Mouse (Mus musculus): ENCODE results near the gene Retsat. TPM values are rescaled to one million over a fixed set of nuclear protein-coding genes. Genes with fewer than 3 reads are reported as not detected.

Gene Retsat
- polyA plus RNA-seq, 1 experiment from 2014 or later: 54.1 TPM

DNA sequence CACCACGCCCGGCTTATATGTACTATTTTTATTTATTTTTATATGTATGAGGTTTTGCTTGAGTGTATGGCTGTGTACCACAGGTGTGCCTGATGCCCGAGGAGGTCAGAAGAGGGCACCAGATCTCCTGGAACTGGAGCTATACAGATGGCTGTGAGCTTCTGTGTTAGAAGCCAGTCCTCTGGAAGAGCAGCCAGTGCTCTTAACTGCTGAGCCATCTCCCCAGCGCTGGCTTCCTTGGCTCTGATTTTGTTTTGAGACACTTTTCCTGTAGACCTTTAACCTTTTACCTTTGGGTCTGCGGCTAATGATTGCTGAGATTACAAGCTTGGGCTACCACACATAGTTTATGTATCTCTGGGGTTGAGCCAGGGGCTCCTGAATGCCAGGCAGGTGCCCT lies 30.8 kb upstream of the Retsat start:
- Histone ChIP-seq H3K27me3 (ENCODE audit: control insufficient read depth, insufficient read depth, low read length) (no peaks in the 10 kb centered on the region), H3K4me1 (replicated peaks; ENCODE audit: control insufficient read depth, insufficient read depth) (no peaks in the 10 kb centered on the region), H3K4me2 (replicated peaks; ENCODE audit: low read depth) (no peak overlapping the region), H3K9me3 (ENCODE audit: control insufficient read depth, low read length) (no peaks in the 10 kb centered on the region), H3K9ac (ENCODE audit: low read length) (no peak overlapping the region), H3K27ac (replicated peaks) (no peak overlapping the region), H3K4me3 (ENCODE audit: low read depth, low read length) (no peak overlapping the region), H3K36me3 (ENCODE audit: control insufficient read depth, insufficient read depth, low read length) (peaks cover 6% of the 10 kb centered on the region; the same call in 1 of the 2 replicates)
- peak; percentile 33 for TF ChIP-seq CTCF (IDR thresholded peaks at IDR 0.05; ENCODE audit: low read depth)
- TF ChIP-seq EP300 (optimal IDR thresholded peaks at IDR 0.05): no peak
- no peak for DNase-seq (ENCODE audit: low spot score)
- WGBS: 77% methylated on average over 5 of the region's 5 CpGs
- no peak for ATAC-seq (ENCODE audit: low FRiP score, low TSS enrichment)

DNA sequence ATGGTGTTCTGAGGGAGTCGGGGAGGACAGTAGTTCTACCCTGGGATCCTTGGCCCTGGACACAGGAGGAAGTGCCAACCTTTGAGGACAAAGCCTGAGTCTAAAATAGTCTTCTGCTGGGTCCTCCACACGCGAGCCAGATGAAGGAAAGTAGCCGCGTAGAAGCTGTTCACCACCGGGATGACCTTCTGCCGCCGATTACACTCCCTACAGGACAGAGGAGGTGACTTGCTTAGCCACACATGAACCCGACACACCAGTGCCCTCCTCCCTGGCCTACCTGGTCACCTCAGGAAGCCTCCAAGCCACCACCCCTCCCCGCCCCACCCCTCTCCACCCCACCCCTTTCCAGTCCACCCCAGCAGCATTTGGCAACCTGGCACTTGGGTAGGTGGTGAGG lies 29.5 kb upstream of the Retsat start:
- H3K4me1 ChIP-seq (replicated peaks; ENCODE audit: control insufficient read depth, insufficient read depth): no peaks in the 10 kb centered on the region
- peaks cover 4% of the 10 kb centered on the region; the same call in 1 of the 2 replicates for H3K36me3 ChIP-seq (ENCODE audit: control insufficient read depth, insufficient read depth, low read length)
- TF ChIP-seq CTCF (IDR thresholded peaks at IDR 0.05; ENCODE audit: low read depth): no peak
- TF ChIP-seq EP300 (optimal IDR thresholded peaks at IDR 0.05): no peak
- 83% methylated on average over 10 of the region's 10 CpGs for WGBS
- no peak overlapping the region for H3K9ac ChIP-seq (ENCODE audit: low read length)
- no peaks in the 10 kb centered on the region for H3K27me3 ChIP-seq (ENCODE audit: control insufficient read depth, insufficient read depth, low read length)
- no peak overlapping the region for H3K27ac ChIP-seq (replicated peaks)
- no peaks in the 10 kb centered on the region for H3K9me3 ChIP-seq (ENCODE audit: control insufficient read depth, low read length)
- ATAC-seq (ENCODE audit: low FRiP score, low TSS enrichment): no peak
- DNase-seq (ENCODE audit: low spot score): no peak
- no peak overlapping the region for H3K4me2 ChIP-seq (replicated peaks; ENCODE audit: low read depth)
- H3K4me3 ChIP-seq (ENCODE audit: low read depth, low read length): no peak overlapping the region

DNA sequence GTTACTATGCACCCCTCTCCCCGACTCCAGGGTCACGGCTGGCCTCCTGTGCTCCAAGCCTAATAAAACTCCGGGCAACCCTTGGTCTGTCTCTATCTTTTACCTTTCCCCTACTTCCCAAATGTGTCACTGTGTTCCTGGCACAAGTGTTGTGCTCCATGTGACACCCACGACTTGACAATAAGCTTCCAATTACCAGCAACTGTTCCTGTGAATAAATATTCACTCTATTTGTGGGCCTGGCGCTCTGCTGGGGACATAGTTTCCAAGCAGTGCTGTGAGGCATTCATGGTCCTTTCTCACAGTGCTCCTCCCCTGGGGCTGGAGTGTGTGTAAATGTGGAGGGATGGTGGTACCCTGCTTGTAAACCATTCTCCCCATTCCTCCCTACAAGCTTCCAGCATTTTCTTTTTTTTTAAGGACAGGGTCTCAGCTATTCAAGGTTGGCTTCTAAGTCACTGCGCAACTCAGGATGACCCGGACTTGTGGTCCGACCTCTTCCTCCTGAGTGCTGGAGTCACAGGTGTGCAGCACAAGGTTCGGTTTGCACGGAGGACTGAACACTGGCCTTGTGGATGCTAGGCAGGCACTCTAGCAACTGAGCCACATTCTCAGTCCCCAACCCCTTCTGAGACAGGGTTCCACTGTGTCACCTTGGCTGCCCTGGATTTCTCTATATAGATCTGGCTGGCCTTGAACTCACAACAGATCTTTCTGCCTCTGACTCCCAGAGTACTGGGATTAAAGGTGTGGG lies 27.5 kb upstream of the Retsat start:
- Histone ChIP-seq H3K4me3 (ENCODE audit: low read depth, low read length) (no peak overlapping the region), H3K4me1 (replicated peaks; ENCODE audit: control insufficient read depth, insufficient read depth) (no peaks in the 10 kb centered on the region), H3K27ac (replicated peaks) (no peak overlapping the region), H3K27me3 (ENCODE audit: control insufficient read depth, insufficient read depth, low read length) (no peaks in the 10 kb centered on the region), H3K9ac (ENCODE audit: low read length) (no peak overlapping the region), H3K36me3 (ENCODE audit: control insufficient read depth, insufficient read depth, low read length) (peaks cover 6% of the 10 kb centered on the region; the same call in 1 of the 2 replicates), H3K9me3 (ENCODE audit: control insufficient read depth, low read length) (no peaks in the 10 kb centered on the region), H3K4me2 (replicated peaks; ENCODE audit: low read depth) (no peak overlapping the region)
- DNase-seq (ENCODE audit: low spot score): no peak
- ATAC-seq (ENCODE audit: low FRiP score, low TSS enrichment): no peak
- 85% methylated on average over 10 of the region's 10 CpGs for WGBS
- no peak for TF ChIP-seq EP300 (optimal IDR thresholded peaks at IDR 0.05)
- no peak for TF ChIP-seq CTCF (IDR thresholded peaks at IDR 0.05; ENCODE audit: low read depth)

DNA sequence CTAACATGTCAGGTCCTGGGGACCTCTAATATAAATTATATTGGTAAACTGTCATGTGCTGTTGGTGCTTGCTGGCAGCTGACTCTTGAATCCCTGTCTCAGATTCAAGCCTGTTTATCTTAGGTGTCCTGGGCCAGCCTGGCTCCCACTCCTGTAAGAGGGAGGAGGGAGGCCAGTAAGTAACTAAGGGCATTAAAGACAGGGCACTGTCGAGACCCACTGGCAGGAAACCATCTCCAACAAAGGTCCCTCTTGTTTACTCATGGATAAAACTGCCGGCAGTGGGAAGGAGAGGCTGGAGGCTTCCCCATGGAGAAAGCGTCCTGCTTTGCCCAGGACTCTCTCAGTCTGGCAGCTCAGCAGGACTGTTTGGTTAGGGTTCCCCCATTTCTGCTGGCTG lies 26.4 kb upstream of the Retsat start:
- H3K4me3 ChIP-seq (ENCODE audit: low read depth, low read length): no peak overlapping the region
- H3K27me3 ChIP-seq (ENCODE audit: control insufficient read depth, insufficient read depth, low read length): no peaks in the 10 kb centered on the region
- no peak for DNase-seq (ENCODE audit: low spot score)
- TF ChIP-seq CTCF (IDR thresholded peaks at IDR 0.05; ENCODE audit: low read depth) (no peak), EP300 (optimal IDR thresholded peaks at IDR 0.05) (no peak)
- 23% methylated on average over 3 of the region's 3 CpGs for WGBS
- H3K4me2 ChIP-seq (replicated peaks; ENCODE audit: low read depth): no peak overlapping the region
- no peak overlapping the region for H3K27ac ChIP-seq (replicated peaks)
- H3K9me3 ChIP-seq (ENCODE audit: control insufficient read depth, low read length): no peaks in the 10 kb centered on the region
- no peaks in the 10 kb centered on the region for H3K4me1 ChIP-seq (replicated peaks; ENCODE audit: control insufficient read depth, insufficient read depth)
- no peak overlapping the region for H3K9ac ChIP-seq (ENCODE audit: low read length)
- peaks cover 7% of the 10 kb centered on the region for H3K36me3 ChIP-seq (ENCODE audit: control insufficient read depth, insufficient read depth, low read length)
- no peak for ATAC-seq (ENCODE audit: low FRiP score, low TSS enrichment)

DNA sequence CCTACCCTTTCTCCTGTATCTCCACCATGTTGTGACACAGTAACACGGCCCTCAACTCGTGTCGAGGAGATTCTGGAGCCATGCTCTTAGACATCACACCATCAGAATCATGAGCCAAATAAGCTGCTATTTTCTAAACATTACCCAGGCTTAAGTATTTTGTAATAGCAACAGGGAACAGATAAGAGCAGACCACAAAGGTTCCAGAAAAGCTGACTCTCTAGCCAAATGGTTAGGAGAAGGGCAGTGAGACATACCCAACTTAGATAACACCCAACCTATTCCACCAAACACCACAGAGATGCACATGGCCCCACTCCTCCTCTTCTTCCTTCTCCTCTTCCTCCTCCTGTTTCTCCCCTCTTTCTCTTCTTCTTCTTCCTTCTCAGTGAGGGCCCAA lies 22.2 kb upstream of the Retsat start:
- no peak overlapping the region for H3K27ac ChIP-seq (replicated peaks)
- no peaks in the 10 kb centered on the region for H3K27me3 ChIP-seq (ENCODE audit: control insufficient read depth, insufficient read depth, low read length)
- peaks cover 13% of the 10 kb centered on the region for H3K36me3 ChIP-seq (ENCODE audit: control insufficient read depth, insufficient read depth, low read length)
- no peaks in the 10 kb centered on the region for H3K9me3 ChIP-seq (ENCODE audit: control insufficient read depth, low read length)
- no peak overlapping the region for H3K4me2 ChIP-seq (replicated peaks; ENCODE audit: low read depth)
- 83% methylated on average over 3 of the region's 3 CpGs for WGBS
- no peak overlapping the region for H3K4me3 ChIP-seq (ENCODE audit: low read depth, low read length)
- TF ChIP-seq EP300 (optimal IDR thresholded peaks at IDR 0.05): no peak
- ATAC-seq (ENCODE audit: low FRiP score, low TSS enrichment) (no peak), DNase-seq (ENCODE audit: low spot score) (no peak)
- H3K4me1 ChIP-seq (replicated peaks; ENCODE audit: control insufficient read depth, insufficient read depth): no peaks in the 10 kb centered on the region
- H3K9ac ChIP-seq (ENCODE audit: low read length): no peak overlapping the region

DNA sequence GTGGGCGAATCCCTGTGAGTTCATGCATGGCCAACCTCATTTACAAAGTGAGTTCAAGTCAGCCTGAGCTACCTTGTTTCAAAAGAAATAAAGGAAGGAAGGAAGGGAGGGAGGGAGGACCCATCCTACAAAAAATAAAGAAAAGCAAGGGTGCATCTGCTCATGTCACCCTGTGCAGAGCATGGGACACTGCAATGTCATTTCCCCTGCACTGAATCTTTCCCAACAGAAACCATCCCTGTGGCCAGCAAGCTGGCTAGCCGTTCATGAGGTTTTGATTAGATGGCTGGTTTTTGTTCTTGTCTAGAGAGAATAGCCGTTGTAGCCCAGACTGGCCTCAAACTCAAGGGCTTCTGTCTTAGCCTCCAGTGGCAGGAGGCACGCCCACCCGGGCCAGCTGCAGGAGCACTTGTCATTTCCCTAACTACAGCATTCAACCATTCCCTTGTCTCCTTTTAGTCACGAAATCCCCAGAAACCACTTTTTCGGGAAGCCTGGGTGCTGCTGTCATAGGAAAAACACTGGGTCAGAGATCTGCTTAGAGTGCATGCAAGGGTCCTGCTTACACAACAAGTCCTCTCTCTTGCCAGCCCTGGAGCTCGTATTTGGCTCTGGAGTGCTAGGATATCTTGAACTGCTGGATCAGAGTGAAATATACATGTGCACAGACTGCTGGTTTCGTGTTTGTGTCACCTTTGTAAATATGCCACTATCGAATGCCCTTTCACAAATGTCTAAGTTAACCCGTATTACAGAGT lies 16.5 kb upstream of the Retsat start:
- Histone ChIP-seq H3K9me3 (ENCODE audit: control insufficient read depth, low read length) (no peaks in the 10 kb centered on the region), H3K27me3 (ENCODE audit: control insufficient read depth, insufficient read depth, low read length) (no peaks in the 10 kb centered on the region), H3K4me1 (replicated peaks; ENCODE audit: control insufficient read depth, insufficient read depth) (no peaks in the 10 kb centered on the region), H3K9ac (ENCODE audit: low read length) (no peak overlapping the region), H3K4me2 (replicated peaks; ENCODE audit: low read depth) (no peak overlapping the region), H3K27ac (replicated peaks) (no peak overlapping the region), H3K36me3 (ENCODE audit: control insufficient read depth, insufficient read depth, low read length) (peaks cover 10% of the 10 kb centered on the region), H3K4me3 (ENCODE audit: low read depth, low read length) (no peak overlapping the region)
- TF ChIP-seq CTCF (IDR thresholded peaks at IDR 0.05; ENCODE audit: low read depth) (no peak), EP300 (optimal IDR thresholded peaks at IDR 0.05) (no peak)
- DNase-seq (ENCODE audit: low spot score) (no peak), ATAC-seq (ENCODE audit: low FRiP score, low TSS enrichment) (no peak)
- WGBS: 78% methylated on average over 11 of the region's 11 CpGs

Measured in stomach, postnatal 0 days (tissue).